Mouse (Mus musculus) CD4-positive, CD25-positive, alpha-beta regulatory T cell, adult 2 months (primary cell): Measurements from ENCODE around the gene A030003K21Rik.
A peak's percentile ranks its signal among the peaks of the same experiment; 100 is the strongest.
"Not testable (repeated sequence)": the region's sequence is repeated elsewhere in the genome, so short reads cannot be mapped to it uniquely, and the experiment has no call there.

Experiments
- DNase-seq: peaks from one replicate; pipeline ENCODE4 v3.0.0-alpha.2; 2012; ENCODE audit warnings: low read depth, low spot score

A030003K21Rik gene

DNA sequence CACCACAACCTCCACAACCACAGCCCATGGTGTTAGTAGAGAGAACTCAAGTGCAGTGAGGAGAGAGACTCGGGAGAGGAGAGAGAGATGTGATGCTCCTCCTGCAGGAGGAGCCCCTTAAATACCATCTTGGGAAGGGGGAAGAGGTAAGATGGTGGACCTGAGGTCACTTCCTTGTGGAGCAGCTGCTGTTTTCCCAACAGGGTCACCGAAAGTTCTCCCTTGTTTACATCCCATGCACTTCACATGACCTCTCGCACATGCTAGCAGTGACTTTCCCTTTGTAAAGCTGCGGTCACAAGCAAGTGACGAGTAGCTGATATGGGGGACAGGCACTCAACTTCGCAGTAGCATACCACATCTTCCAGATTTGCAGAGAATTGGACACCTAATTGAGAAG is at the start of gene A030003K21Rik:
A030003K21Rik (minus strand) TSS at position 94 of the 400 bp plus-strand sequence.
- DNase-seq, result not testable (repeated sequence)

DNA sequence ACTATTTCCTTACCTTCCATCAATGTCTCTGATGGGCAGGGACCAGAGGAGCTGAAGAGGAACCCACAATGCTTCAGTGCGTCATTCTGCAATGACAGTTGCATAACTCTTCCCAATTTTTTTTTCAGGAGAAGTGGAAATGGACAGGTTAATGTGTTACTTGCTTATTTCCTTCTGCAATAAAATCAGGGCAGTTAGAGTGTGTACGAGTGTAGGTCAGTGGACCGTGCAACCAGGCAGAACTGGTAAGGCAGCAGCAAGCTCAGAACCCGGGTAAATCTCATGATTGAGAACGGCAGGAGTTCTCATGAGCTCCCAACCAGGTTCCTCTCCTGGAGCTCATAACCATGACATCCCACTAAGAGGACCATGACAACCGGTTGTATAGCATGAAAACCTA is 48.9 kb upstream of the A030003K21Rik start:
- no peak for DNase-seq

DNA sequence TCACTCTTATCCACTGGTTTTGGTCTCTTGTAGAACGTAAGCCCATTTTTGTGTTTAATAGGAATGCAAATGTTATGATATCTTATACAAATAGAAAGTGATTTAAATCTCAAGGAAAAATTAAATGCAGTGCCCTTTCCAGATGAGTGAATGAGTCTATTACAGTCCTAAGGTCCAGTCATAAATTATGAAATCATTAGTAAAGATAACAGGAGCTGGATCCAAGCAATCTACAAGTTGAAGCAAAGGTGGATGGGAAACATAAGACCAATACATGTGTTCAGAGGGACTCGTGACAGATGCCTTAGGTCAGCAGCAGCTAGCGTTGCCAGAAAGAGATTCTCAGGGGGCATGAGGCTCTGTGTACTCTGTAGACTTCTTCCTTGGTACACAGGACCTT is 48.4 kb upstream of the A030003K21Rik start:
- no peak for DNase-seq

DNA sequence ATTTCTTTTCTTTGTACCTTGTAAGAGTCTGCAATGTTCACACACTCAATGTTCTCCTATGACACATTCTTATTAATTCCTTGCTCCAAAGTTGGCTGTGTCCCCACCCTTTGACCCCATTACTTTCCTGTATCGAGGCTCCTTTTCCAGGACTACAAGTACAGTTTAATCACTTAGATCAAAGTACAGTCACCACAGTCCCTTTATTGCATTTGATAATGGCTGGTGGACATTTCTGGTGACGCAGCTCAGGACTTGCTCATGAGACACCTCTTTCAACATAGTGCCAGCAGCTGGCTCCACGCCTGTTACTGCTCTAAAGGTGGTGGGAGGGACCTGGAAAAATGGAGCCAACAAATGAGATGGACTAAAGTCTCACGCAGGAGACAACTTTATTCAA is 47.9 kb upstream of the A030003K21Rik start:
- no peak for DNase-seq

DNA sequence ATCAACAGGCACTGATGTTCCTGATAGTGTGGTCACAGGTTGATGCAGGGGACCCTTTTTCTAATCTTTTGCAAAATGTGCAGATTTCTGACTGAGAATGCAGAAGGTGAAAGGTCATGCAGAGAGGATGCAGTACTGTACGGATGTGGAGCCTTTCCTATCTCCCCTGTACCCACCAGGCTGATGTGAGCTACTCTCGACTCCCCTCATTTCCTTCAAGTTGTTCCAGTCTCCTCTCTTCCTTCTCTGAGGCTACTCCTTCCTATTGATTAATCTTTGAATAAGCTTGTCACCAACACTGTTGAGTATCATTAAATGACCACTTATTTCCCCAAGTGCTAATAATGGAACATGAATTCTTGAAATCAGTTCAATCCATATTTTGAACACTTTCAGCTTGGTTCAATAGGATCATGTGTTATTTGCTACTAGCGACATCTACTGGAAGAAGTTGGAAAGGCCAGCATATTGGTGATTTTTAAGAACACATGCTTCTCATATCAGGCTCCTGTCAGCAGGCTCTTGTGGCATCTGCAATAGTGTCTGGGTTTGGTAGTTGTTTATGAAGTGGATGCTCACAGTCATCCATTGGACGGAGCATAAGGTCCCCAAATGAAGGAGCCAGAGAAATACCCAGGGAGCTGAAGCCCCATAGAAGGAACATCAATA is 44.5 kb upstream of the A030003K21Rik start:
- DNase-seq, result peak; percentile 88

DNA sequence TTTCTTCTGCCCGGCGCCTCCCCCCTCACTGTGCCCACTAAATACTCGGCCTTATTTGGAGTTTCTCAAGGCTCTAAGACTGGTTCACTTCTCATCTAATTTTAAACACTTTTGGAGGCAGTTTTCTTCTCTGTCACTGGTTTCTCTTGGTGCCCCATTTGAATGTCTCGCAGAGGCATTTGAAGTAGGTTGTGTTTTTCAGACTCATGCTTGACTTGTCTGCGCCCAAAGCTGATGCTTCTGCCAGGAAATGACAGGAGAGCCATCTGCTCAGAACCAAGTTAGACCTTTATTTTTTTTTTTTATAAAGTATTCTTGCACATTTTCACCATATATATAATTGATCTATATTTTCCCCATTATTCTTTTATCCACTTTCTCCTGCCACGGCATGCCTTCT is 43.5 kb upstream of the A030003K21Rik start:
- no peak for DNase-seq

DNA sequence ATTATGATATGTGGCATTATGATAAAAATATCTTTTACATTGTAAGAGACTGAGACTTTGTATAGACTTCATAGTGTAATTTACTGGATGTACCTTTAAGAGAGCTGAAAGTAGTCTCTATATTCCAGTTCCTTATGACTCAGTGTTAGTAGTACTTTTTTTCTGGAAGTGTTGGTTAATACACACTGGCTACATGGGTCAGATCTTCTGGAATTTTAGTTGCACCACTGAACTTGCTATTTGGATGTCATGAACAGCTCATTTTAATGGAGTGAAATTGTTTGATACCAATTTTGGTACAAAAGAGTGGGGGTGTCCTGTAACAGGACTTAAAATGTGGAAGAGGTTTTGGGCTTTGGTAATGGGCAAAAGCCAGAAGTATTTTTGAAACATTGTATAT is 34.7 kb upstream of the A030003K21Rik start:
- no peak for DNase-seq

DNA sequence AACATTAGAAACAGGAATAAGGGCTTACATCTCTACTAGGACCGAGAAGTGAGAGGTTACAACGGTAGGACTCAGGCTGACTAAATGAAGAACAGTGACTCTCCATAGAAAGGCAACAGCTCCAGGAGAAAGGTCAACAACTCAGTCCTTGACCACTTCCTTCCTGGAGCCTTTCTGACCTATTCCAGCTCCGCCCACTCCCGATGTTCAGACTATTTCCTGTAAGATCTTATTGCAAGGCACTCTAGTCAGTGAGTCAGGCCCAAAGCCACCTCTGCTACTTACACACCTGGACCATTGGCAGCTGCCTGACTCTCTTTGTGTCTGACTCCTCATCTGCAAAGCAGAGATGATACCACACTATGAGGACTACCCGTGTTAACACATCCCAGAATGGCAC is 32.6 kb upstream of the A030003K21Rik start:
- DNase-seq, result peak; percentile 55

DNA sequence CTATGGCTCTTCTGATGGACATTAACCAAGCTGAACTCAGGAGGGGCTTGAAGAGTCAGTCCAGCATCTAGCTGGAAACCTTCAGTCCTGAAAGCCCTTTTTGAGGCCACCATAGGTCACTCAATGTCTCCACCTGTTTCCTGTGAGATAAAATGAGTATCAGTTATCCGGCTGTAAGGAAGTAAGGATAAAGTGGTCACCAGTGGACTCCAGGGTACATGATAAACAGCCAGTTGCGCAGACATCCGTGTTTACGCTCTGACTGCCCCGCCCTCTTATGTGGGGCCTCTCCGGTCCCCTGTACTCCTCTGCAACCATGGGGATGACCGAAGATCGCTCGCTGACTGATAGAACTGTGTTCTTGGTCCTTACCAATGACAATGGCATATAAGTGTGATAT is 31.2 kb upstream of the A030003K21Rik start:
- DNase-seq, result peak; percentile 25

DNA sequence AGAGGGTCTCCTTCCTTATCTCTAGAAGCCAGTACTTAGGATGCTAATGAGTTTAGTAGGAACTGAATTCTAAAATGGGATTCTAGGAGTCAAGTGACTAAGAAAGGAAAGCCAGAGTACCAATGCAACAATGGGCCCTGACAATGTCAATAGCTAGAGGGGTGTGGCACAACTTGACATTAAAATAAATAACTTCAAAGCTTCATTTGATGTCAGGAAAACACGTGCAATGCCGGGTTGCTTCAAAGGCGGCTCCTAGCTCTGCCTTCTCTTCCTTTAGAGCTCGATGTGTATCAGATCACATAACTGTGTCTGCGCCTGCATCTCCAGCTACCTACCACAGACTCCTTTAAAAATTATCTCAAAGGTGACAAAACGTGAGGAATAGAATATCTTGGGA is 30.7 kb upstream of the A030003K21Rik start:
- DNase-seq, result peak; percentile 76

DNA sequence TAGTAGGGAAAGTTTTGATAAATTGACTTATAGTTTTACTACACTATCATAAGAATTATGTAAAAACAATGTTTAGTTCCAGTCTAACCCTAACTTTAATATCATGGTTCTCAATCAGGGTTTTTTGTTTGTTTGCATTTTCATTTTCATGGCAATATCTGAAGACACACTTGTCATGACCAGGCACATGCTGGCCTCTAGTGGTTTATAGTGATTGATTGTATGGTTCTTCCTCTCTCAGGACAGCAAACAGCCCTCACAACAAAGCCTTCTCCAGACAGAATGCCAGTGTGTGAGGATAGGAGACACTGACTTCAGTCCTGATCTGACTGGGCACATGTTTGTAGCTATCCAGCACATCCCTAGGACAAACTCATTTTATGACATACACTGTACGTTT is 30.1 kb upstream of the A030003K21Rik start:
- peak; percentile 27 for DNase-seq

DNA sequence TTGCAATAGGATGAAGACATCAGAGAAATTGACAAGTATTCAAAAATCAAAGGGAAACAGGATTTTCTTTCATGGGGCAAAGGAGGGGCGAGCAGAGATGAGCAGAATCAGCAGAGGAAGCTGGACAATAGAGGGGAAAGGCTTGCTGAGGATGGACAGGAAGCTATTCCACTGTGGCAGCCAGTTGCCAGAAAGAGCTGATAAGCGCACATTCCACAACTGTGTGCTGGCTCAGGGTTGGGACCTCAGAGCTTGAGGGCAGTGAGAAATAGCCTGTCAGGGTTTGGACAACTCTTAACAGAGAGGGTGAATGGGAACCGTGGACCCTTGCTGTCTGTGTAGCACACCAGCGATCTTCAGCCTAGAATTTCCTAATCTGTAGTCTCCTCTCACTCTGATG is 28.9 kb upstream of the A030003K21Rik start:
- no peak for DNase-seq

DNA sequence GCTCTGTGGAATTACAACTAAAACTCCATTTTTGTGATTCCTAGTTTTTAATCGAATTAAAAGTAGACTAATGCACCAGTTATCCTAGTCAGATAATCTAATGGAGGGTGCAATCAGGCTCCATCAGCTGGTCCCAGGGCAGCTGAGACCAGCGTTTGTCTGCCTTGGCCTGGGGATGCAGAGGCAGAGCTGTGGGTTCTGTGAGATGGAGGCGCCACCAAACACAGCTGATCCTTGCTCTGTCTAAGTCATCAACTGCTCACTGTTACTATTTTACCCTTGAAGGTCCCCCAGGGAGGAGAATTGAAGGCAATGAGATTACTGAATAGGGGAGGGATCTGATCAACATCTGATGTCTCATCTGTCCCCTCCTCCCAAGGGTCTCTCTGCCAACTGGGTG is 23.2 kb upstream of the A030003K21Rik start:
- no peak for DNase-seq

DNA sequence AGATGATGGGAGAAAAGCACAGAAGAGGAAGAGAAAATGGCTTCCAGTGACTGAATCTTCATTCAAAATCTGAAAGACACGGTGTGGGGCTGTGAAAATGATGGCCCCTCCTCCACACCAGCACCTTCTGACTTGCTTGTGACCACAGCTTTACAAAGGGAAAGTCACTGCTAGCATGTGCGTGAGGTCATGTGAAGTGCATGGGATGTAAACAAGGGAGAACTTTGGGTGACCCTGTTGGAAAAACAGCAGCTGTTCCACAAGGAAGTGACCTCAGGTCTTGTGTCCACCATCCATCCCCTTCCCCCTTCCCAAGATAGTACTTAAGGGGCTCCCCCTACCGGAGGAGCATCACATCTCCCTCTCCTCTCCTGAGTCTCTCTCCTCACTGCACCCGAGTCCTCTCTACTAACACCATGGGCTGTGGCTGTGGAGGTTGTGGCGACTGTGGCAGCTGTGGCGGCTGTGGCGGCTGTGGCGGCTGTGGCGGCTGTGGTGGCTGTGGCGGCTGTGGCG is 16.7 kb upstream of the A030003K21Rik start, which contains the start of gene Gm47955:
Gm47955 (plus strand) TSS at position 417 of the 516 bp plus-strand sequence.
- DNase-seq, result no peak

DNA sequence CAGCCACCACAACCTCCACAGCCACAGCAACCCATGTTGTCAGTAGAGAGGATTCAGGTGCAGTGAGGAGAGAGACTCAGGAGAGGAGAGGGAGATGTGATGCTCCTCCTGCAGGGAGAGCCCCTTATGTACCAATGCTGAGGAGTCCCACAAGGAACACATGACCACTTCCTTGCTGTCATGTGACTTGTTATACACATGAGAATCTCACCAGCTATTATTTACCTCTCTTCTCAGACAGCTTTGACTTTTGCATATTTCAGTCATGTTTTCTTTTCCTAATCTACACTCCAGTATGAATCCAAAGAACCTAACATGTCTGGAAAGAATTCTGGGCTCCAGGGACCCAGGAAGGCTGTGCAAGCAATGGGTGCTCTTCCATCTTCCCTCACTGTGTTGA is 12.7 kb upstream of the A030003K21Rik start, which contains the start of gene Gm7544:
Gm7544 (minus strand) TSS at position 101 of the 400 bp plus-strand sequence.
- not testable (repeated sequence) for DNase-seq

DNA sequence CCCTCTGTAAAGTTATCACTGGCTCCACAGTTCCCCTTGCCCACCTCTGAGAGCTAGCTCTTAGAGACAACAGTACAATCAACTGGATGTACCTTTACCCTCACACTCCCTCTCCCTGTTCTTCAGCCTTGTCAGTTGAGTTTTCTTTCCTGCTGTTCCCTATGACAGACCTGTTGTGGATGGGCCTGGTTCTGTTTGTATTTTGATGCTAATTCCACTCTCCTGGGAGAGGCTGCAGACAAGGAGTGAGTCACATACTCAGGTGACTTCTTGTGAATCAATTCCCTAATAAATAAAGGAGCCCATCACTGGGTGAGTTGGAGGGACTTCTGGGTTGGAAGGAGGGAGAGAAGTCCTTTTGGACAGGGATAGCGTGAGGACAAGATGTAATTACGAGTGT is 5.4 kb upstream of the A030003K21Rik start:
- no peak for DNase-seq

DNA sequence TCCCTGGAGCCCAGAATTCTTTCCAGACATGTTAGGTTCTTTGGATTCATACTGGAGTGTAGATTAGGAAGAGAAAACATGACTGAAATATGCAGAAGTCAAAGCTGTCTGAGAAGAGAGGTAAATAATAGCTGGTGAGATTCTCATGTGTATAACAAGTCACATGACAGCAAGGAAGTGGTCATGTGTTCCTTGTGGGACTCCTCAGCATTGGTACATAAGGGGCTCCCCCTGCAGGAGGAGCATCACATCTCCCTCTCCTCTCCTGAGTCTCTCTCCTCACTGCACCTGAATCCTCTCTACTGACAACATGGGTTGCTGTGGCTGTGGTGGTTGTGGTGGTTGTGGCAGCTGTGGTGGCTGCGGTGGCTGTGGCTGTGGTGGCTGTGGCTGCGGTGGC is 2.8 kb upstream of the A030003K21Rik start:
- not testable (repeated sequence) for DNase-seq

DNA sequence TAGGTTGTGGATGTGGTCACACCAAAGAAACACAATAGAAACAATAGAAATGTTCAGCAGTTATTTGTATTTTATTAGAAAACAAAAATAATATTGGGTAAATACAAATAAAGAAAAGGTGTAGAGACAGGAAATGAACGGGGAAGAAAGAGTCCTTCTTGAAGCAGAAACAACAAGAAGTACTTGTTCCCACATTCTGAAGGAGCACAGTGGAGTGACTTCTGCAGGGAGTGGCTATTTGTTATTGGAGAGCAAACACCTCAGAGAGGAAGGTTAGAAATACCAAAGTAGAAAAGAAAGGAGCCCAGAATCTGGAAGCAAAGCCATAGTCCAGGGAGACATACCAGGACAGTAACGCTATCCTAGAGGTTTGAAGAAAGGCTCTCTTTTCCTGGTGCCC is 683 bp downstream of the A030003K21Rik start:
- DNase-seq, result not testable (repeated sequence)

DNA sequence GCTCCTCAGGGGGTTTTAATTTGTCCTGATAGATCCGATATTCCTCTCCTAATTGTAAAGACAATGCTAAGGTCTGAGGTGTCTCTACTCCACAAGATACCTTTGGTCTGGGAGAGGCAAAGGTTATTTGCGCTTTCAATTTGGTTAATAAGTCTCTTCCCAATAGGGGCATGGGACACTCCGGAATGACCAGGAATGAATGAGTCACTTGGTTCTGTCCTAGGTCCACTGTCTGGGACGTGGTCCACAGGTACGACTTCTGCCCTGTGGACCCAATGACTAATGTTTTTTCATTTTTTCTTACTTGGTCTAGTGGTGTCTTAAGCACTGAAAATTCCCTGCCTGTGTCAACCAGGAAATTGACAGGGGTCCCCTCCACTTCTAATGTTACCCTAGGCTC is 4.5 kb downstream of the A030003K21Rik start:
- no peak for DNase-seq

DNA sequence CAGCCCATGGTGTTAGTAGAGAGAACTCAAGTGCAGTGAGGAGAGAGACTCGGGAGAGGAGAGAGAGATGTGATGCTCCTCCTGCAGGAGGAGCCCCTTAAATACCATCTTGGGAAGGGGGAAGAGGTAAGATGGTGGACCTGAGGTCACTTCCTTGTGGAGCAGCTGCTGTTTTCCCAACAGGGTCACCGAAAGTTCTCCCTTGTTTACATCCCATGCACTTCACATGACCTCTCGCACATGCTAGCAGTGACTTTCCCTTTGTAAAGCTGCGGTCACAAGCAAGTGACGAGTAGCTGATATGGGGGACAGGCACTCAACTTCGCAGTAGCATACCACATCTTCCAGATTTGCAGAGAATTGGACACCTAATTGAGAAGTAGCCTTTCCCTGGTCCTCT is 11.9 kb downstream of the A030003K21Rik start, which contains the start of gene Gm6217:
Gm6217 (minus strand) TSS at position 74 of the 400 bp plus-strand sequence.
- DNase-seq, result not testable (repeated sequence)

DNA sequence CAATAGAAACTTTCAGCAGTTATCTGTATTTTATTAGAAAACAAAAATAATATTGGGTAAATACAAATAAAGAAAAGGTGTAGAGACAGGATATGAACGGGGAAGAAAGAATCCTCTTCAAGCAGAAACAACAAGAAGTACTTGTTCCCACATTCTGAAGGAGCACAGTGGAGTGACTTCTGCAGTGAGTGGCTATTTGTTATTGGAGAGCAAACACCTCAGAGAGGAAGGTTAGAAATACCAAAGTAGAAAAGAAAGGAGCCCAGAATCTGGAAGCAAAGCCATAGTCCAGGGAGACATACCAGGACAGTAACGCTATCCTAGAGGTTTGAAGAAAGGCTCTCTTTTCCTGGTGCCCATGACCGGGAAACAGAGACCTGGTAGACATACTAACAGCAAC is 12.6 kb downstream of the A030003K21Rik start:
- not testable (repeated sequence) for DNase-seq

DNA sequence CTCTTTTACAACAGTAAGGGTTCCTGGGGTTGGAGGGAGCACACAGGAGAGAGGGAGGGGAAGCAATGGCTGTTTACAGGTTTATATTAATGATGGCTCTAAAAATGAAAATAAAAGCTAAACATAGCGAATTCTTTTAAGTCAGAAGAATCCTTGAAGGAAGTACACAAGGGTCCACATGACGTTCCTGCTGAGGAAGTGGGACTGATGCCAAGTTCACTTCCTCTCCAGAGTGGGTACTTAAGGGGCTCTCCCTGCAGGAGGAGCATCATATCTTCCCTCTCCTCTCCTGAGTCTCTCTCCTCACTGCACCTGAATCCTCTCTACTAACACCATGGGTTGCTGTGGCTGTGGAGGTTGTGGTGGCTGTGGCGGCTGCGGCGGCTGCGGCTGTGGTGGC is 18.5 kb downstream of the A030003K21Rik start, which contains the start of gene A030014E15Rik:
A030014E15Rik (plus strand) TSS at position 268 of the 400 bp plus-strand sequence.
- DNase-seq, result no peak

DNA sequence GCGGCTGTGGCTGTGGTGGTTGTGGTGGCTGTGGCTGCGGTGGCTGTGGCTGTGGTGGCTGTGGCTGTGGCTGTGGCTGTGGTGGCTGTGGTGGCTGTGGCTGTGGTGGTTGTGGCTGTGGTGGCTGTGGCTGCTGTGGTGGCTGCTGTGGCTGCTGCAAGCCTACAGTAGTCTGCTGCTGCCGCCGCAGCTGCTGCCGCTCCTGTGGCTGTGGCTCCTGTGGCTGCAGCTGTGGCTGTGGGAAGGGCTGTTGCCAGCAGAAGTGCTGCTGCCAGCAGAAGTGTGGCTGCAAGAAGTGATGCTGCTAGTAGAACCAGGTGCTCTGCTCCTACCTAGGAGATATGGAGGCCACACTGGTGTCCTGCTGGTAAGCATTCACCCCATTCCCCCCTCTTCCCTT is 29.8 kb downstream of the A030003K21Rik start:
- peak; percentile 19 for DNase-seq
